Mouse (Mus musculus) kidney, adult 2 months (tissue): ENCODE measurements around the gene Tsfm.

Source experiments
- CTCF ChIP-seq: fragments of 200-500 bp; conservative IDR thresholded peaks from 2 replicates; pipeline ENCODE4 v1.5.1; 2011; ENCODE audit warnings: low read depth, mild to moderate bottlenecking, control low read depth, low read length, moderate library complexity, mixed read lengths; ENCODE audit not compliant: insufficient read depth, insufficient read length
- POLR2A ChIP-seq: fragments of 200-500 bp; IDR thresholded peaks from one replicate; pipeline ENCODE4 v1.6.1; 2011; ENCODE audit warnings: low read depth, low read length, control low read depth

GRCm38 (mm10) chr10:127033301-127033741 lies 2.7 kb upstream of the Tsfm start:
- TF ChIP-seq POLR2A (no peak), CTCF (no peak)
